ENCODE assay signal across 8 mouse cellular contexts in genomic region chr2:147256696-147257095, GRCm38 (mm10).
DNase-seq lines count a peak whose midpoint lies in the region; ATAC-seq and TF ChIP-seq lines count a peak whose summit lies in the region.

No protein-coding gene starts in this region.

- H3K27ac ChIP-seq in hindbrain, embryonic 14.5 days: no peak overlapping the region
- H3K27ac ChIP-seq in hindbrain, embryonic 12.5 days: no peak overlapping the region
- no peak overlapping the region for H3K27ac ChIP-seq in embryonic fibroblast, embryonic 13.5 days (ENCODE audit: insufficient read depth, low read length)
- H3K27ac ChIP-seq in intestine, embryonic 16.5 days (ENCODE audit: low read length): no peak overlapping the region
- no peak overlapping the region for H3K27ac ChIP-seq in midbrain, embryonic 14.5 days (replicated peaks; ENCODE audit: low read depth, low read length)
- H3K27ac ChIP-seq in thymus, adult 2 months (ENCODE audit: control insufficient read depth, insufficient read depth, low read length): no peak overlapping the region

- peaks cover 3% of the 10 kb centered on the region for H3K27me3 ChIP-seq in hindbrain, embryonic 14.5 days (ENCODE audit: control insufficient read depth, insufficient read depth, low read length)
- H3K27me3 ChIP-seq in hindbrain, embryonic 12.5 days: peaks cover 14% of the 10 kb centered on the region
- no peaks in the 10 kb centered on the region for H3K27me3 ChIP-seq in intestine, embryonic 16.5 days (replicated peaks; ENCODE audit: control insufficient read depth, insufficient read depth, low read length)
- H3K27me3 ChIP-seq in midbrain, embryonic 14.5 days (ENCODE audit: control insufficient read depth, insufficient read depth, low read length): peaks cover 4% of the 10 kb centered on the region; the same call in 1 of the 2 replicates
- no peaks in the 10 kb centered on the region for H3K27me3 ChIP-seq in thymus, adult 2 months (ENCODE audit: control insufficient read depth, insufficient read depth, low read length)

- no peak overlapping the region for H3K9ac ChIP-seq in hindbrain, embryonic 14.5 days
- no peak overlapping the region for H3K9ac ChIP-seq in hindbrain, embryonic 12.5 days
- no peak overlapping the region for H3K9ac ChIP-seq in intestine, embryonic 16.5 days (ENCODE audit: low read depth, low read length)
- H3K9ac ChIP-seq in midbrain, embryonic 14.5 days (replicated peaks; ENCODE audit: low read length): no peak overlapping the region

- no peak for TF ChIP-seq POLR2A in embryonic fibroblast, embryonic 13.5 days (IDR thresholded peaks at IDR 0.05; ENCODE audit: low read depth, low read length)
- TF ChIP-seq POLR2A in thymus, adult 2 months (IDR thresholded peaks at IDR 0.05; ENCODE audit: control insufficient read depth, extremely low read depth, insufficient read depth, low read length, poor library complexity): no peak

- no peak for ATAC-seq in hindbrain, embryonic 14.5 days (ENCODE audit: low FRiP score)
- ATAC-seq in hindbrain, embryonic 12.5 days (ENCODE audit: low FRiP score): no peak
- ATAC-seq in intestine, embryonic 16.5 days: peak; percentile 50; the same call in 1 of the 2 replicates
- ATAC-seq in midbrain, embryonic 14.5 days (ENCODE audit: low FRiP score, low TSS enrichment): no peak; the same call in 1 of the 2 replicates

- H3K4me2 ChIP-seq in hindbrain, embryonic 14.5 days (replicated peaks): no peak overlapping the region
- H3K4me2 ChIP-seq in hindbrain, embryonic 12.5 days (replicated peaks): no peak overlapping the region
- H3K4me2 ChIP-seq in intestine, embryonic 16.5 days (ENCODE audit: low read depth, low read length): no peak overlapping the region
- no peak overlapping the region for H3K4me2 ChIP-seq in midbrain, embryonic 14.5 days (ENCODE audit: low read length)

- no peaks in the 10 kb centered on the region for H3K4me1 ChIP-seq in hindbrain, embryonic 14.5 days (replicated peaks; ENCODE audit: control insufficient read depth, insufficient read depth, low read length)
- H3K4me1 ChIP-seq in hindbrain, embryonic 12.5 days: no peaks in the 10 kb centered on the region
- H3K4me1 ChIP-seq in embryonic fibroblast, embryonic 13.5 days (ENCODE audit: control insufficient read depth, insufficient read depth, low read length): no peaks in the 10 kb centered on the region
- H3K4me1 ChIP-seq in intestine, embryonic 16.5 days (ENCODE audit: control insufficient read depth, insufficient read depth, low read length): no peaks in the 10 kb centered on the region
- H3K4me1 ChIP-seq in midbrain, embryonic 14.5 days (ENCODE audit: control insufficient read depth, insufficient read depth, low read length): no peaks in the 10 kb centered on the region
- no peaks in the 10 kb centered on the region for H3K4me1 ChIP-seq in thymus, adult 2 months (replicated peaks; ENCODE audit: control insufficient read depth, insufficient read depth, low read length)

- H3K36me3 ChIP-seq in hindbrain, embryonic 14.5 days (replicated peaks; ENCODE audit: control insufficient read depth, insufficient read depth): no peaks in the 10 kb centered on the region
- H3K36me3 ChIP-seq in hindbrain, embryonic 12.5 days: no peaks in the 10 kb centered on the region
- no peaks in the 10 kb centered on the region for H3K36me3 ChIP-seq in intestine, embryonic 16.5 days (ENCODE audit: control insufficient read depth, insufficient read depth, low read length)
- H3K36me3 ChIP-seq in midbrain, embryonic 14.5 days (ENCODE audit: control insufficient read depth, insufficient read depth, low read length): no peaks in the 10 kb centered on the region
- no peaks in the 10 kb centered on the region for H3K36me3 ChIP-seq in thymus, adult 2 months (ENCODE audit: control insufficient read depth, insufficient read depth, low read length)

- peak; percentile 73 for TF ChIP-seq CTCF in embryonic fibroblast, embryonic 13.5 days (IDR thresholded peaks at IDR 0.05; ENCODE audit: borderline replicate concordance, insufficient read depth, low read length)
- TF ChIP-seq CTCF in thymus, adult 2 months (IDR thresholded peaks at IDR 0.05; ENCODE audit: borderline replicate concordance, control insufficient read depth, extremely low read depth, insufficient read depth, low read length, poor library complexity): 0 out of 2 replicates have a peak, but pooled peaks have one; percentile 65

- 18% methylated on average over 6 of the region's 6 CpGs for WGBS in hindbrain, embryonic 14.5 days
- WGBS in hindbrain, embryonic 12.5 days: 13% methylated on average over 6 of the region's 6 CpGs
- 20% methylated on average over 6 of the region's 6 CpGs for WGBS in intestine, embryonic 16.5 days
- 17% methylated on average over 6 of the region's 6 CpGs for WGBS in midbrain, embryonic 14.5 days
- 30% methylated on average over 6 of the region's 6 CpGs for WGBS in thymus, adult 2 months

- intact Hi-C loops in left cerebral cortex, postnatal 25 days (cut with DNase I): no loop called here

- H3K9me3 ChIP-seq in hindbrain, embryonic 14.5 days (ENCODE audit: control insufficient read depth, low read length): no peaks in the 10 kb centered on the region
- H3K9me3 ChIP-seq in hindbrain, embryonic 12.5 days (replicated peaks): no peaks in the 10 kb centered on the region
- no peaks in the 10 kb centered on the region for H3K9me3 ChIP-seq in intestine, embryonic 16.5 days (ENCODE audit: control insufficient read depth, low read length)
- no peaks in the 10 kb centered on the region for H3K9me3 ChIP-seq in midbrain, embryonic 14.5 days (ENCODE audit: control insufficient read depth, low read length)

- no peak overlapping the region for H3K4me3 ChIP-seq in hindbrain, embryonic 14.5 days (replicated peaks; ENCODE audit: low read length)
- no peak overlapping the region for H3K4me3 ChIP-seq in hindbrain, embryonic 12.5 days
- no peak overlapping the region for H3K4me3 ChIP-seq in embryonic fibroblast, embryonic 13.5 days (ENCODE audit: insufficient read depth, low read length)
- no peak overlapping the region for H3K4me3 ChIP-seq in intestine, embryonic 16.5 days (ENCODE audit: low read length)
- no peak overlapping the region for H3K4me3 ChIP-seq in midbrain, embryonic 14.5 days (replicated peaks; ENCODE audit: low read depth, low read length)
- H3K4me3 ChIP-seq in thymus, adult 2 months (ENCODE audit: control insufficient read depth, insufficient read depth, low read length): no peak overlapping the region

- DNase-seq in hindbrain, embryonic 14.5 days (ENCODE audit: low spot score): peak; percentile 62
- peak; percentile 24 to 50 for DNase-seq in adrenal gland, postnatal 4 days (ENCODE audit: low spot score in 2 of 2)
- DNase-seq in left cerebral cortex, postnatal 25 days (ENCODE audit: low spot score in 2 of 2): peak; percentile 35 to 45
- DNase-seq in midbrain, embryonic 14.5 days: peak; percentile 82
- peak; percentile 49 for DNase-seq in thymus, adult 2 months
